Mouse (Mus musculus) embryonic facial prominence, embryonic 12.5 days (tissue): ENCODE data around the gene Olfr1336. TPM values are rescaled to one million over a fixed set of nuclear protein-coding genes. Genes with fewer than 3 reads are reported as not detected.
"Not testable (repeated sequence)": the region's sequence is repeated elsewhere in the genome, so short reads cannot be mapped to it uniquely, and the experiment has no call there.

Experiments used
- ATAC-seq: fragments of 200-750 bp; cut with Nextera tagmentation; 2 replicates; pipeline ENCODE4 v1.8.0; 2017; ENCODE audit not compliant: insufficient number of reproducible peaks, insufficient read depth, low FRiP score, low TSS enrichment
- H3K27ac ChIP-seq: fragments of 300-500 bp; sonication (generic); 2 replicates; pipeline ENCODE4 v1.5.1; 2016; ENCODE audit warnings: mild to moderate bottlenecking
- H3K27me3 ChIP-seq: fragments of 300-500 bp; sonication (generic); 2 replicates; pipeline ENCODE4 v1.6.1; 2016; ENCODE audit warnings: mild to moderate bottlenecking, moderate library complexity
- H3K36me3 ChIP-seq: fragments of 300-500 bp; sonication (generic); 2 replicates; pipeline ENCODE4 v1.6.1; 2016; ENCODE audit warnings: mild to moderate bottlenecking
- H3K4me1 ChIP-seq: fragments of 300-500 bp; sonication (generic); 2 replicates; pipeline ENCODE4 v1.6.1; 2016
- H3K4me2 ChIP-seq: fragments of 300-500 bp; sonication (generic); replicated peaks from 2 replicates; pipeline ENCODE4 v1.6.1; 2016; ENCODE audit warnings: mild to moderate bottlenecking, moderate library complexity
- H3K4me3 ChIP-seq: fragments of 300-500 bp; sonication (generic); 2 replicates; pipeline ENCODE4 v1.5.1; 2016; ENCODE audit warnings: mild to moderate bottlenecking
- H3K9ac ChIP-seq: fragments of 300-500 bp; sonication (generic); 2 replicates; pipeline ENCODE4 v1.6.1; 2016; ENCODE audit warnings: mild to moderate bottlenecking, moderate library complexity
- H3K9me3 ChIP-seq: fragments of 300-500 bp; sonication (generic); 2 replicates; pipeline ENCODE4 v1.6.1; 2016; ENCODE audit warnings: mild to moderate bottlenecking, moderate library complexity
- WGBS: fragments of 180-500 bp; shearing (Covaris S2); methylation state at CpG from one replicate; pipeline ENCODE4 v1.1.7; 2016; 5-methylcytosine and 5-hydroxymethylcytosine counted together
- polyA plus RNA-seq: library from polyadenylated mRNA; unstranded; fragments of >200 nt; fragmentation: Nextera tagmentation; extraction: Ambion mirVana; gene quantifications from 2 replicates; pipeline ENCODE4 v1.2.1, GENCODE M21; 2016

Gene Olfr1336
- polyA plus RNA-seq, 1 experiment from 2014 or later, result not detected

GRCm38 (mm10) chr7:6477633-6478032 is 21.7 kb downstream of the Olfr1336 start:
- not testable (repeated sequence) for ATAC-seq, H3K4me3 ChIP-seq, H3K27ac ChIP-seq, H3K9me3 ChIP-seq, H3K36me3 ChIP-seq, H3K27me3 ChIP-seq, H3K4me1 ChIP-seq, H3K4me2 ChIP-seq, H3K9ac ChIP-seq
- WGBS, result 77% methylated on average over 2 of the region's 2 CpGs

- H3K4me1 ChIP-seq, result no peaks in the 10 kb centered on the region
- 0 out of 2 replicates have a peak, but pooled peaks cover 6% of the 10 kb centered on the region for H3K9me3 ChIP-seq
- no peak within 1 kb of the TSS for H3K27ac ChIP-seq
- H3K36me3 ChIP-seq, result no peaks in the 10 kb centered on the region
- no peak within 1 kb of the TSS for H3K4me3 ChIP-seq
- H3K4me2 ChIP-seq, result no peak within 1 kb of the TSS
- no peak for ATAC-seq
- H3K9ac ChIP-seq, result no peak within 1 kb of the TSS
- WGBS, result 30% methylated on average over 2 of the region's 2 CpGs
- no peaks in the 10 kb centered on the region for H3K27me3 ChIP-seq
These were observed 30.9 kb downstream of the Olfr1336 start, which contains the start of gene Olfr5 for GRCm38 (mm10) chr7:6486841-6487240. Olfr5 (minus strand) TSS chr7:6486941.

GRCm38 (mm10) chr7:6499655-6500054 is 43.7 kb downstream of the Olfr1336 start, which contains the start of gene Olfr1347:
Olfr1347 (minus strand) TSS chr7:6499755.
- no peaks in the 10 kb centered on the region for H3K27me3 ChIP-seq
- no peak for ATAC-seq
- no peaks in the 10 kb centered on the region for H3K4me1 ChIP-seq
- H3K4me2 ChIP-seq, result no peak within 1 kb of the TSS
- no peak within 1 kb of the TSS for H3K4me3 ChIP-seq
- 47% methylated on average over 1 of the region's 1 CpGs for WGBS
- no peak within 1 kb of the TSS for H3K9ac ChIP-seq
- H3K27ac ChIP-seq, result no peak within 1 kb of the TSS
- 0 out of 2 replicates have a peak, but pooled peaks cover 9% of the 10 kb centered on the region for H3K9me3 ChIP-seq
- no peaks in the 10 kb centered on the region for H3K36me3 ChIP-seq

GRCm38 (mm10) chr7:6508648-6509047 is 52.7 kb downstream of the Olfr1336 start, which contains the start of gene Olfr1348:
Olfr1348 (minus strand) TSS chr7:6508748.
- H3K27me3 ChIP-seq, result no peaks in the 10 kb centered on the region
- ATAC-seq, result no peak
- no peaks in the 10 kb centered on the region for H3K9me3 ChIP-seq
- no peaks in the 10 kb centered on the region for H3K4me1 ChIP-seq
- WGBS, result 84% methylated on average over 1 of the region's 1 CpGs
- H3K27ac ChIP-seq, result no peak within 1 kb of the TSS
- H3K4me3 ChIP-seq, result no peak within 1 kb of the TSS
- H3K9ac ChIP-seq, result no peak within 1 kb of the TSS
- H3K4me2 ChIP-seq, result no peak within 1 kb of the TSS
- no peaks in the 10 kb centered on the region for H3K36me3 ChIP-seq

Other genes with a start within 250 kb of the Olfr1336 start
- gene Zscan5b, start 233.9 kb upstream of the Olfr1336 start, polyA plus RNA-seq, result not detected in 2 replicates
- not detected in 2 replicates for gene Epp13, start 203.5 kb upstream of the Olfr1336 start, polyA plus RNA-seq
- gene Zfp667, start 169.6 kb upstream of the Olfr1336 start, polyA plus RNA-seq, result 6.4 and 8.4 TPM in 2 replicates
- gene Zfp583, start 124.9 kb upstream of the Olfr1336 start, polyA plus RNA-seq, result 8.6 and 9.4 TPM in 2 replicates
- gene Gm3854, start 112.4 kb upstream of the Olfr1336 start, polyA plus RNA-seq, result 3.1 and 3.2 TPM in 2 replicates
- 2.7 and 2.8 TPM in 2 replicates for gene Zfp78, start 92.9 kb upstream of the Olfr1336 start, polyA plus RNA-seq
- 12.6 and 13.1 TPM in 2 replicates for gene Zfp28, start 72.9 kb upstream of the Olfr1336 start, polyA plus RNA-seq
- gene Smim17, start 57.5 kb upstream of the Olfr1336 start, polyA plus RNA-seq, result 0.20 TPM in 1 of 2 replicates, not detected in the other
- 0.05 TPM in 1 of 2 replicates, not detected in the other for gene Gm20715, start 45.9 kb upstream of the Olfr1336 start, polyA plus RNA-seq
- gene Olfr1344, start 17.5 kb upstream of the Olfr1336 start, polyA plus RNA-seq, result not detected in 2 replicates
- gene Olfr1346, start 10.9 kb downstream of the Olfr1336 start, polyA plus RNA-seq, result not detected in 2 replicates
- not detected in 2 replicates for gene Olfr5, start 30.8 kb downstream of the Olfr1336 start, polyA plus RNA-seq
- gene Olfr1347, start 43.6 kb downstream of the Olfr1336 start, polyA plus RNA-seq, result not detected in 2 replicates
- gene Olfr1348, start 52.6 kb downstream of the Olfr1336 start, polyA plus RNA-seq, result not detected in 2 replicates
- gene Olfr1349, start 66.8 kb downstream of the Olfr1336 start, polyA plus RNA-seq, result not detected in 2 replicates
- gene Olfr1350, start 108.7 kb downstream of the Olfr1336 start, polyA plus RNA-seq, result not detected in 2 replicates
- gene Zim1, start 240.3 kb downstream of the Olfr1336 start, polyA plus RNA-seq, result 4.7 and 5.1 TPM in 2 replicates